Mouse (Mus musculus) CD4-positive, CD25-positive, alpha-beta regulatory T cell (primary cell): ENCODE results near the gene Otud7a. TPM values are rescaled to one million over a fixed set of nuclear protein-coding genes. Genes with fewer than 3 reads are reported as not detected.

Source experiments
- polyA plus RNA-seq: library from polyadenylated mRNA; unstranded; fragments of 100-300 nt; shearing (Covaris generic); gene quantifications from one replicate; pipeline ENCODE4 v1.2.1, GENCODE M21; 2017

The Otud7a gene
- not detected for polyA plus RNA-seq

GRCm38 (mm10) chr7:63444484-63445345 is at the start of gene Otud7a:
Gene Otud7a, plus strand, starts transcription at chr7:63444751.

Other genes starting within 250 kb of the Otud7a start
- gene Chrna7, start 232.2 kb upstream of the Otud7a start, polyA plus RNA-seq, result not detected